Mouse (Mus musculus) kidney, adult 2 months (tissue): Measurements from ENCODE around the gene Tm2d3.

ENCODE experiments used
- CTCF ChIP-seq: fragments of 200-500 bp; conservative IDR thresholded peaks from 2 replicates; pipeline ENCODE4 v1.5.1; 2011; ENCODE audit warnings: low read depth, mild to moderate bottlenecking, control low read depth, low read length, moderate library complexity, mixed read lengths; ENCODE audit not compliant: insufficient read depth, insufficient read length
- POLR2A ChIP-seq: fragments of 200-500 bp; IDR thresholded peaks from one replicate; pipeline ENCODE4 v1.6.1; 2011; ENCODE audit warnings: low read depth, low read length, control low read depth

- TF ChIP-seq CTCF (no peak), POLR2A (no peak)
Measured at GRCm38 (mm10) chr7:65742857-65743256, 51.9 kb downstream of the Tm2d3 start.
